Comparison of ENCODE assay signal across 18 mouse cellular contexts in the genomic region with DNA sequence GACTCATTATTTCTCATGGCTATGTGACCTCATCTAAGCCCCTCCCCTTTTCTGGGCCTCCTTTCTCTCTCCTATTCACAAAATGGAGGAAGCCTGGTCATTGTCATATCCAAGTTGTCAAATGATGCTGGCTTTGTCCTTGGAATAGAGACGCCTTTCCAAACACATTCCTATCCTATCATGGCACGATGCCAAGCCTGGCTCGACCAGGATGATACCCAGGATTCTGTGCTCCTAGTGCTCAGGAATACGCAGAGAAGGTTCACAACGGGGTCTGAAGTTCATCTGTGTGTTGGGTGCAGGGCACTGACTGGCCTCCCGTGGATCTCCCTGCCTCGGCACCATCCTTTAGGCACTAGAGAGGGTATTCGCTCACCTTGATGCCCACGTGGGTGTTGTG. TPM values are rescaled to one million over a fixed set of nuclear protein-coding genes. Genes with fewer than 3 reads are reported as not detected.
"Had no signal": no experiment of that assay in that cellular context is flagged by ENCODE, and none has a peak within 500 bp of the region (broad histone marks: within the 10 kb centered on the region; RNA-seq: fewer than 3 reads in every experiment).

No protein-coding gene starts in this region.

- DNase-seq: layer of hippocampus, adult 9-11 months; layer of hippocampus, postnatal 36 days; liver; liver, embryonic 13.5 days; liver, postnatal 0 days; lung, postnatal 36 days; right cerebral cortex, adult 18-20 months; right cerebral cortex, postnatal 25 days; thymus, adult 18-20 months; thymus, postnatal 14 days had no signal

- H3K4me1 ChIP-seq: neural tube, embryonic 13.5 days had no signal

- H3K36me3 ChIP-seq: kidney, embryonic 15.5 days; limb, embryonic 12.5 days; liver, embryonic 13.5 days; midbrain, embryonic 15.5 days; neural tube, embryonic 13.5 days had no signal

- ATAC-seq: liver, postnatal 0 days; midbrain, embryonic 15.5 days had no signal

- H3K4me2 ChIP-seq: kidney, embryonic 15.5 days; limb, embryonic 12.5 days; liver, embryonic 13.5 days; midbrain, embryonic 15.5 days; neural tube, embryonic 13.5 days had no signal

- H3K27me3 ChIP-seq: midbrain, embryonic 15.5 days had no signal

- H3K9me3 ChIP-seq: kidney, embryonic 15.5 days; limb, embryonic 12.5 days; liver, embryonic 13.5 days; midbrain, embryonic 15.5 days; neural tube, embryonic 13.5 days had no signal

- H3K9ac ChIP-seq: kidney, embryonic 15.5 days; limb, embryonic 12.5 days; liver, embryonic 13.5 days; liver, postnatal 0 days; midbrain, embryonic 15.5 days; neural tube, embryonic 13.5 days had no signal

- H3K27ac ChIP-seq: kidney, embryonic 15.5 days; limb, embryonic 12.5 days; liver, embryonic 13.5 days; midbrain, embryonic 15.5 days; neural tube, embryonic 13.5 days had no signal

- H3K4me3 ChIP-seq: kidney, embryonic 15.5 days; limb, embryonic 12.5 days; liver, embryonic 13.5 days; midbrain, embryonic 15.5 days; neural tube, embryonic 13.5 days had no signal

RNA-seq across cellular contexts. Expression of gene Wnt9b, which starts 18.0 kb away (rescaled TPM):
- total RNA-seq: megakaryocyte progenitor cell, adult 5-6 weeks; monocyte, adult 5-6 weeks had no signal
- polyA plus RNA-seq: intestine, embryonic 14.5 days; lung, embryonic 16.5 days; neural tube, embryonic 13.5 days had no signal

RNA-seq across cellular contexts. Expression of gene Wnt3, which starts 42.4 kb away (rescaled TPM):
- total RNA-seq: megakaryocyte progenitor cell, adult 5-6 weeks; monocyte, adult 5-6 weeks had no signal
- polyA plus RNA-seq: liver, postnatal 0 days had no signal
